Mouse (Mus musculus) monocyte, adult 5-6 weeks (primary cell): ENCODE results near the gene Wdfy1. TPM values are rescaled to one million over a fixed set of nuclear protein-coding genes. Genes with fewer than 3 reads are reported as not detected.

ENCODE experiments used
- ATAC-seq: fragments of 153-309, 156-312 bp; replicated peaks from 2 replicates; pipeline ENCODE4 v1.8.0; 2017; ENCODE audit warnings: mild to moderate bottlenecking; ENCODE audit not compliant: low TSS enrichment, insufficient number of reproducible peaks, severe bottlenecking, poor library complexity, low FRiP score
- total RNA-seq: library from RNA; stranded (forward); fragments of 200-1000, 200-491, 200-594 nt; gene quantifications from 3 replicates; pipeline ENCODE4 v1.2.3, GENCODE M21; 2017

The Wdfy1 gene
- total RNA-seq, 1 experiment from 2014 or later, result 27.2 TPM

DNA sequence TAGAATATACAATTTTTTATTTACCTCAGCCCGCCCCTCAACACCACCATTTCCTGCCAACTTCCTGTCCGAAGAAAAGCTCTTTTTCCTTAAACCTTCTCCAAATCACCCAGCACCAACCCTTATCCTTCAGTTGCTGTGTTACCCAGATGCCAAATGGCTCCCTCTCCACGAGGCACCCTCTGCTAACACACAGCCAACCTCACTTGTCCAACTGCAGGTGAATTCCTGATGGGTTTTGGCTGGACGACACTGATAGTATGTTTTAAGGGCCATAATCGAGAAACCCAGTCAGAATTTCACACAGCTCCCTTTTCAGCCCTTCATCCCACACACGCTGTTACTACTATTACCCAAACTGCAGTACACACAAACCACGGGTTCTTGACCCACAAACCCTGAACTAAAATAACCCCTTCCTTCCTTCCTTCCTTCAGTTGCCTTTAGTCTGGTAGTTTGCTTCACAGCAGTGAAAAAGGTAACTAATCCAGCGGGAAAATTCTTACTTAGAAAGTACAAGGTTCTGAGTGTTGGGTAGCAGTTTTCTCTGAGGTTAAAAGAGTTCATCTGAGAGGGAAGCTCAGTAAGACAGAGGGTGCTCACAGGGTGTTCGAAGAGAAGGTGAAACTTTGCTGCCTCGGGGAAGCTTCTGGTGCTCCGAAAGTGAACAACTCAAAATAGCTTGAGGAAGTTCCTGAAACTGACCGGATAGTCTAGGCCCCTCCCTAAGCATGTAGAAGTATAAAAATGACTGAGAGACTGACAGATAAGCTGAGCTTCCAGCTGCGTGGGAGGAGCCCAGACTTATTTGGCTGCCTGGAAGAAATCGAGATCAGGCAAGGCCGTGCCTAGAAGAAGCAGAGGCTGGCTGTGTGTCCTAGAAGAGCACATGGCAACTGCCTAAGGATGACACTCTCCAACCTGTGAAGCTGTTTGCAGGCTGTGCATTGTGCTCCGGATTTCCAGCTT, 13.4 kb downstream of the Wdfy1 start:
- ATAC-seq, result peak; percentile 48

GRCm38 (mm10) chr1:79761917-79762271, 14.0 kb downstream of the Wdfy1 start:
- ATAC-seq, result no peak

DNA sequence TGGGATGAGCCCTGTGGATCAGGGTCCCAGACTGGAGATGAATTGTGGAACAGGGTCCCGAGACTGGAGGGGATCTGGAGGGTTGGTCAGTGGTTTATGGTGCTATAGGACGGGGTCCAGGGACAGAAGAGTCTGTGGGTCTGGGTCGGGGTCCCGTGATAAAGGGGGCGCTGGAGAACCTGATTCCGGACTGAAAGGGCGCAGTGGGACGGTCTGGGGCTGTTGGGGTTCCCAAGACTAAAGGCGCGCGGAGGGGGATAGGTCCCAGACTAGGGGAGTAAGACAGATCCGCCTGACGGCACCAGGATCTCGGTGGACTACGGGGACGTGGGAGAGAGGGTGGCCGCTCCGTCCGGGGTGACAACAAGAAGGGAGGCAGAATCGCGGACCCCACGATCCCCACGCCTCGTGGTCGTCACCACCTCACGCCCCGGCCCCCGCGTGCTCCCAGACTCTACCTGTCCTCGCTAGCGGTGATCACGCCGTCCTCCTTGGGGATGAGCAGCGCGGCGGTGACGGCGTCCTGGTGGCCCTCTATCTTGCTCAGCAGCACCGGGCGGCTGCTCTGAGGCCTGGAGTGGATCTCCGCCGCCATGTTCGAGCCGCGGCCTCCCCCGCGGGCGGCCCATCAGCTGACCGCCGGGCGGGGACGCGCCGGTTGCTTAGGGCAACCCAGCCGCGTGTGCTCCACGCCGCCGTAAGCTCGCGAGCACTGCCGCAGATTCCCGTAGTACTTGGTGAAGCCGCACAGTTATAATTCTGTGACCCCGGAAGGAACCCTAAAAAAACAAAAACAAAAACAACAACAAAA, 14.6 kb downstream of the Wdfy1 start:
- peak; percentile 87 for ATAC-seq

GRCm38 (mm10) chr1:79760656-79761055, 15.3 kb downstream of the Wdfy1 start:
- ATAC-seq, result no peak

DNA sequence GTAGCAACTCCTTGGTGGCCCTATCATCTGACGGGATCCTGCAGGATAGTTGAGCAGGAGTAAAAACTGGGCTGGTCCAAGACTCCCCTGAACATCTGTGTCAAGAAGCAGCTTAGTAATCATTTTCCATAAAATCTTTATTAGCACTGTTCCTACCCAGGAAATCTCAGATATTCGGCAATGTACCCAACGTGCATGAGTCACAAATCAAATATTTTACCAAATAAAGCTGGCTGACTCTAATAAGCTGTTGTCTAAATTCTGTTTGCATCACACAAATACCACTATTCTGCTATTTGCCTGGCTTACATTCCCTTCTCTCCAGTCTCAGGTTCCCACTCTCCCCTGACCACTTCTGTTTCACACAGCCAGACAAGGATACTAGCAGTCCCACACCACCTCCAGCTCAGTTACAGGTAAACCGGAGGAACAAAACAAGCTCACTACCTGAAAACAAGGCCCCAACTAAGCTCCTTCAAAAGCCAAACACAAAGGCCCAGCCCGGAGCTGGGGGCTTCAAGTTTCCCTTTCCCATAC, 16.4 kb downstream of the Wdfy1 start:
- ATAC-seq, result no peak

GRCm38 (mm10) chr1:79759006-79759405, 16.9 kb downstream of the Wdfy1 start:
- no peak for ATAC-seq

DNA sequence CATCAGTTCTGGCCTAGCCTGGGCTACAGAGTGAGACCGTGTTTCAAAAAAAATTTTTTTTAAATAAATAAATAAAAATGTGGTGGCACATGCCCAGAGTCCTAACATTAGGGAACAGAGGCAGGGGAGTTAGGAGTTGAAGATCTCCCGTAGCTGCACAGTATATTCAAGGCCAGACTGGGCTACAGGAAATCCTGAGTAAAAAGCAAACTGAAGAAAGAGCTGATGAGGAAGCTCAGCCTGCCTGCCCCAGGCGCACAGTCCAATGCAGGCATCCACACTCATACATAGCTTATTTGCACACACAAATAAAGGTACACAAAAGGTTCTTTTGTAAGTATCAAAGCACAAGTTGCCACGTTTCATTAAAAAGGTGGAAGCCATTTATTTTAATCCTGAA, 18.3 kb downstream of the Wdfy1 start:
- ATAC-seq, result no peak

GRCm38 (mm10) chr1:79757161-79757560, 18.8 kb downstream of the Wdfy1 start:
- ATAC-seq, result no peak

DNA sequence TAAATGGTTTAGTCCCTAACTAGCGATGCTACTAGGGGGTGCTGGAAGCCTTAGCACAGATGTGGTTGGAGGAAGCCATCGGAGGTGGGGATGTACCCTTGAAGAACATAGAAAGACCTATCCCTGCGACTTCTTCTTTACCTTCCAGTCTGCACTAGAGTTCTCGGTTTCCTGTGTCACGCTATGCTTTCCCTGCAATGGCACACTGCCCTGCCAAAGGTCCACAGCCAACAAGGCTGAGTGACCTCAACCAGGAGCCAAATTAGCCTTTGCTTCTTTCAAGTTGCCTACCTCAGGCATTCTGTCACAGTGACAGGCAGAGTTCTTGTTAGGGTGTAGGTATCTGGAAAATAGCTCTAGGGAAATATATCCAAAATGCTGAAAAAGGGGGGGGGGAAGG, 19.5 kb downstream of the Wdfy1 start:
- ATAC-seq, result no peak

DNA sequence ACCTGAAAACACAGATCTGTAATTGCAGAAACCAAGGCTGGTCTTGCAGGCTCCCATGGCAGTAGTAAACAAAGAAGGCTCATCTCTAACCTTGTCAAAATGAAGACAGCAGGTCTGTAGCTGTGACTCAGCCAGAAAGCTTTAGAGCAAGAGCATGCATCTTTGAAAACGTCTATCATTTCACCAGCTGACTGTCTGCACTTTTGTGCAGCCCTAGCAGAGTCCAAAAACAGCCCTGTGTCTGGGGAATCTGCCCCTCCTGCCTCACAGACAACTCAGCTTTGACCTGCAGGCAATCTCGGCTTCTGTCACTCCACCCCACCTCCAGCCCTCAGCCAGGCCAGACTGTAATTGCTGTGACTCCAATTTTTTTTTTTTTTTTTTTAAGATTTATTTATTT, 20.6 kb downstream of the Wdfy1 start:
- no peak for ATAC-seq

- no peak for ATAC-seq
These were observed 21.0 kb downstream of the Wdfy1 start for GRCm38 (mm10) chr1:79754936-79755335.

GRCm38 (mm10) chr1:79753456-79753855, 22.5 kb downstream of the Wdfy1 start:
- no peak for ATAC-seq

GRCm38 (mm10) chr1:79752714-79753340, 23.1 kb downstream of the Wdfy1 start:
- no peak for ATAC-seq

- peak; percentile 65 for ATAC-seq
These were observed 23.8 kb downstream of the Wdfy1 start for GRCm38 (mm10) chr1:79752015-79752695.

DNA sequence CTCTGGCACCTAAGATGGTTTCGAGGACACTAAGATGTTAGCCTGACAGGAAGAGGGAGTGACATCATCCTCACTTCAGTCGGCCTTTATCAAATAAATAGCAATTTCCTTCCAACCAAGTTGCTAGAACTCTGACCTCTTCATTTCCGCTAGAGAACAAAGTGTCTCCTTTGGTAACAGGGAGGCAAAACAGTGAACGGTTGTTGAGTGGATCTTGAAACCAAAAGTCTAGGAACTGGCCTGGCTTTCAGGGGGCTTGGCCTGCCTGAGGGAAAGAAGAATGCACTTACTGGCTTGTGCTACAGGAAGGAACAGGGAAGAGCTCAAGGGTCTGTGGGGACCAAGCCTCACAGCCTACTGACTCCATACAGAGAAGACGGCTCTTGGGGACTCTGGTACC, 24.8 kb downstream of the Wdfy1 start:
- ATAC-seq, result 0 out of 2 replicates have a peak, but pooled peaks have one; percentile 6

DNA sequence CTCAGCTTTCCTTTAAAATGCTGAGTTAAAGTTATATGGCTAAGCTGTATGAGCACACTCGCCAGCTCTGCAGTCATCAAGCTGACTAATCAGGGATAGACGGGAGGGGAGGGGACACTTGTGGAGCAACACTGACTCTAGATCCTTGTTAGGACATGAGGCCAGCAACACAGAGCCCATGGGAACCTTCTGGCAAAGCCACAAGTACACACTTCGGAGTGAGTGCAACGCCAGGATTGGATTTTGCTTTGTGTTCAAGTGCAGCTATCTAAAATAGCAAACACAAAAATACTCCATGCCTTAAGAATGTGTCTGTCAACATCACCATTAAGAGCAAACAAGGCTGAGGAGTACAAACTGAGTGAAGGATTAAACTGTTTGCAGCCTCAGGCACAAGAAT, 29.9 kb downstream of the Wdfy1 start:
- no peak for ATAC-seq

GRCm38 (mm10) chr1:79743385-79743784, 32.6 kb downstream of the Wdfy1 start:
- no peak for ATAC-seq

- no peak for ATAC-seq
These were observed 33.0 kb downstream of the Wdfy1 start for GRCm38 (mm10) chr1:79742949-79743348.
